In genomic region chr11:61494129-61494997, GRCm38 (mm10) we compare ENCODE assay signal across 8 mouse cellular contexts. TPM values are rescaled to one million over a fixed set of nuclear protein-coding genes. Genes with fewer than 3 reads are reported as not detected.
DNase-seq lines count a peak whose midpoint lies in the region; ATAC-seq lines count a peak whose summit lies in the region.

Gene Mapk7 (minus strand): TSS chr11:61494406.

- peak within 1 kb of the TSS; percentile 84 for H3K4me2 ChIP-seq in hindbrain, embryonic 16.5 days (ENCODE audit: low read length)

- H3K27me3 ChIP-seq in hindbrain, embryonic 16.5 days (replicated peaks; ENCODE audit: control insufficient read depth, insufficient read depth, low read length): no peaks in the 10 kb centered on the region
- peaks cover 36% of the 10 kb centered on the region for H3K27me3 ChIP-seq in megakaryocyte, embryonic 14.5 days (replicated peaks)

- peak; percentile 100 for DNase-seq in ZHBTc4 (ENCODE audit: low read depth, low spot score)
- peak; percentile 94 to 99 for DNase-seq in cerebellum, postnatal 4 days (ENCODE audit: low spot score in 2 of 2)
- DNase-seq in gastrocnemius, adult 18-20 months (ENCODE audit: low spot score): peak; percentile 95
- DNase-seq in left cerebral cortex, adult 8-10 months (ENCODE audit: low spot score in 2 of 2): peak; percentile 86 to 96
- DNase-seq in right cerebral cortex, postnatal 10 days (ENCODE audit: low spot score in 2 of 2): peak; percentile 98 to 99
- DNase-seq in urinary bladder, postnatal 25 days (ENCODE audit: low spot score): peak; percentile 93

- H3K4me1 ChIP-seq in hindbrain, embryonic 16.5 days (ENCODE audit: control insufficient read depth, insufficient read depth, low read depth, low read length): peaks cover 15% of the 10 kb centered on the region
- peaks cover 26% of the 10 kb centered on the region for H3K4me1 ChIP-seq in megakaryocyte, embryonic 14.5 days

- H3K9me3 ChIP-seq in hindbrain, embryonic 16.5 days (ENCODE audit: control insufficient read depth, low read length): no peaks in the 10 kb centered on the region
- no peaks in the 10 kb centered on the region for H3K9me3 ChIP-seq in megakaryocyte, embryonic 14.5 days

- WGBS in hindbrain, embryonic 16.5 days: under 1% methylated on average over 62 of the region's 62 CpGs

- ATAC-seq in hindbrain, embryonic 16.5 days: peak; percentile 97

- peak within 1 kb of the TSS; percentile 80 for H3K4me3 ChIP-seq in hindbrain, embryonic 16.5 days (ENCODE audit: low read length)
- H3K4me3 ChIP-seq in megakaryocyte, embryonic 14.5 days (replicated peaks): peak within 1 kb of the TSS; percentile 93

- H3K27ac ChIP-seq in hindbrain, embryonic 16.5 days (ENCODE audit: low read depth, low read length): peak within 1 kb of the TSS; percentile 91

- peak within 1 kb of the TSS; percentile 89 for H3K9ac ChIP-seq in hindbrain, embryonic 16.5 days (ENCODE audit: low read depth, low read length)

- peaks cover 25% of the 10 kb centered on the region for H3K36me3 ChIP-seq in hindbrain, embryonic 16.5 days (ENCODE audit: control insufficient read depth, insufficient read depth, low read length)
- H3K36me3 ChIP-seq in megakaryocyte, embryonic 14.5 days (replicated peaks; ENCODE audit: low read length): peaks cover 35% of the 10 kb centered on the region

RNA-seq across cellular contexts. Expression of gene Mapk7, which starts in this region (rescaled TPM):
- 1 to 10 TPM; 3.5 to 4.1 TPM for total RNA-seq in gastrocnemius, adult 18-20 months (2021)
- polyA plus RNA-seq in hindbrain, embryonic 16.5 days (2015; fragmentation: Nextera tagmentation; extraction: Ambion mirVana): 63.3 and 73.1 TPM in 2 replicates
- 10 to 100 TPM; 19.5 to 22.4 (median 21.0) TPM for total RNA-seq in left cerebral cortex, adult 8-10 months (2022)
- 20.6 and 21.5 TPM in 2 replicates for polyA plus RNA-seq in megakaryocyte, embryonic 14.5 days (2012; ENCODE audit: insufficient read depth, low replicate concordance)

Comparison
In these comparisons a context has a peak if more than half of its experiments do, and no peak if none do; other contexts are left out.
1. Peak in every context shown above with its lines: DNase-seq, ATAC-seq, H3K4me3 ChIP-seq and H3K27ac ChIP-seq.